Mouse (Mus musculus) liver, adult (tissue): Measurements from ENCODE around the gene Snrpc.

ENCODE experiments used
- GATA4 ChIP-seq: IDR thresholded peaks from 2 replicates; pipeline ENCODE4 v1.6.1; 2014; ENCODE audit warnings: mild to moderate bottlenecking, low read length; ENCODE audit not compliant: insufficient replicate concordance

Snrpc gene

DNA sequence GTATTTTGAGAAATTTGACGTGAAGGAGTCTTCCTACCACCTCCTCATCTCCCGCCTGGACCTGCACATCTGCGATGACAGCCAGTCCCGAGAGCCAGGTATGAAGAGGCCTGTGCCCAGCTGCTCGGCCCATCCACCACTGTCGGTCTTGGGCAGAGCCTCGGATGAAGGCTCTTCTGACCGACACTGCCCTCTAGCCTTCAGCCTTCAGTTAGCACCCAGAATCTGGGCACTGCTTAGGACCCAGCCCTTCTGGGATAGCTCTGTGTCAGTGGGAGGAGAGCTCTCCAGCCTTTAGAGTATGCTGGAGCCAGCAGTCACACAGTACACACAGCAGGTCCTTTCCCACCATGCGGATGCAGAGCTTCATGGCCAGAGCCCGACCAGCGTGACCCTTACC is 43.6 kb downstream of the Snrpc start:
- TF ChIP-seq GATA4 = no peak

DNA sequence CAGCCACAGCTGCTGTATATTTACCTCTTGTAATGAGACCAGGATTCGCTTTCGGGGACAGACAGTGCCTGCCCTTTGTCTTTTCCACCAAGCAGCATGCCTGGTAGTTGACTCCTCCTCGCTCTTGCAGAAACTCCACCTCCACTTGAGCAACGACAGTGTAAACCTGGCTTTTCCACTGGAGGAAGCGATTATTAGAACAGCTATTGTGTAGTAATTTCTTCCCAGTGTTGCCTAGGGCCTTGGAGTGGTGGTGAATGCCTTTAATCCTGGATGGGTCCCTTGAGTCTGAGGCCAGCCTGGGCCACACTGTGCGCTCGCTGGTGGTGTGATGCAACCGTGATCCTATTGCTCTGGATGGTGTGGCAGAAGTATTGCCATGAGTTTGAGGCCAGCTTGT is 45.2 kb downstream of the Snrpc start:
- no peak for TF ChIP-seq GATA4

GRCm38 (mm10) chr17:27883994-27884393 is 46.0 kb downstream of the Snrpc start:
- no peak for TF ChIP-seq GATA4

DNA sequence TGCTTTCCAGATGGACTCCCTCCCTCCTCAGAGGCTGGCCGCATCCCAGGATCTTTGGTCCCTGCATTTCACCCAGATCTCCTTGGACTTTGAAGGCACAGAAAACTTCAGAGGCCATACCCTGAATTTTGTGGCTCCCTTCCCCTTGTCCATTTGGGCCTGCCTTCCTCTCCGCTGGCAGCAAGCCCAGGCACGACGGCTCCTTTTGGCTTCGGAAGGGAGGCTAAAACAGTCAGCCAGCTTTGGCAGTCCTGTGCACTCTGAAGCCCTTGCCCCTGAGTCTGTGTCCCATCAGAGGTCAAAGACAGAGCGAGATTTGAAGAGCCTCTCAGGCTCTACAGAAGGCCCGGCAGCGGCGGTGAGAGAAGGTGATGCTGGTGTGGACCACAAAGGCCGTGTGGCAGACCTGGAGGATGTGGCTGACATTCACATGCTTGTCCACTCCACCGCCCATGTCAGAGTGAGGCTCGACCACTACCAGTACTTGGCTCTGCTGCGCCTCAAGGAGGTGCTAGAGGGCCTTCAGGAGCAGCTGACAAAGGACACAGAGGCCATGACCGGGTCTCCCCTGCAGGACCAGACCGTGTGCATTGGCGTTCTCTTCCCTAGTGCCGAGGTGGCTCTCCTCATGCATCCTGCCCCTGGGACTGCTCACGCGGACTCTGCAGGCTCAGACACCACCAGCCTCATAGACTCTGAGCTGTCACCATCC is 48.7 kb downstream of the Snrpc start:
- TF ChIP-seq GATA4 = no peak
